Mouse (Mus musculus): Measurements from ENCODE around the gene Gm4756. TPM values are rescaled to one million over a fixed set of nuclear protein-coding genes. Genes with fewer than 3 reads are reported as not detected.
A peak's percentile ranks its signal among the peaks of the same experiment; 100 is the strongest.

Gm4756 gene
- polyA plus RNA-seq, 1 experiment from 2014 or later: not detected

DNA sequence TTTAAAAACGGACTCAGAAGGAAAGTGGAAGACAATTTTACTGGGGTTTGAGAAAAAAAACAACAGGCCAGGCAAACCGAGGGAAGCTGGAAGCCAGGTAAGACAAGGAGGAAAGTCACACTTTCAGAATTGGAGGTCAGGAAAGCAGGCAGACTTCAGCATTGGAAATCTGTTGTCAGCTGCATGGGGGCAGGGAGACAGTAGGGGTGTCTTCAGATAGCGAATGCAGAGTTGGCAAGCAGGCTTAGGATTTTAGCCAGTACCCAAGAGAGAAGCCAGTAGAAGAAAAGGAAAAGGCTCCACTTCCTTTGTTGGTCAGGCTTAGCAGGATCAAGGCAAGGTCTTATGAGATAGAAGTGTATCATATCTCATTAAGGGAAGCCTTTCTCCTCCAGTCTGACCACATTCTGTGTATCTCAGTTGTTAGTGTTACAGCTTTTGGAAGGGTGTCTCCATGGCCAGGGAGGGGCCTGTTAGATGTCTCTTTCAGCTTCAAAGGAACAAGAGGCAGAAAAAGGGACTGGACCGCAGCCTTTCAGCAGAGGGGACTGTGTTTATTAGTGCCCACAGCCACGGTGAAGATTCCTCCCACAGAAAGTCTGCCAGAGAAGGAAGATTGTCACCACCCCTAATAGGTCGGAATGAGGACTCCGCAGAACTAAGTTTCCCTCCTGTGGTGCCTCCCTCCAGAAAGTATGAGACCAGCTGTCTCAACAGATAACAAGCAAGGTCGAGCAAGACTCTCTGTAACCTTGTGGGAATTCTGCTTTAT, 33.2 kb upstream of the Gm4756 start:
- Histone ChIP-seq H3K4me2 (0 out of 2 replicates have a peak overlapping the region, but pooled peaks have one; percentile 0), H3K27ac (ENCODE audit: low read depth, low read length) (peak overlapping the region; percentile 64), H3K27me3 (ENCODE audit: control insufficient read depth, insufficient read depth, low read length) (no peaks in the 10 kb centered on the region), H3K4me3 (ENCODE audit: low read depth, low read length) (no peak overlapping the region), H3K4me1 (ENCODE audit: control insufficient read depth, insufficient read depth, low read length) (peaks cover 10% of the 10 kb centered on the region), H3K9me3 (replicated peaks; ENCODE audit: control insufficient read depth, low read length) (no peaks in the 10 kb centered on the region), H3K9ac (ENCODE audit: low read depth, low read length) (0 out of 2 replicates have a peak overlapping the region, but pooled peaks have one; percentile 2), H3K36me3 (ENCODE audit: control insufficient read depth, insufficient read depth, low read length) (no peaks in the 10 kb centered on the region)
- 26% methylated on average over 8 of the region's 8 CpGs for WGBS (ENCODE audit: insufficient replicate concordance)
- 0 out of 2 replicates have a peak, but pooled peaks have one; percentile 55 for ATAC-seq (replicated peaks; ENCODE audit: insufficient number of reproducible peaks, low FRiP score, low TSS enrichment)

DNA sequence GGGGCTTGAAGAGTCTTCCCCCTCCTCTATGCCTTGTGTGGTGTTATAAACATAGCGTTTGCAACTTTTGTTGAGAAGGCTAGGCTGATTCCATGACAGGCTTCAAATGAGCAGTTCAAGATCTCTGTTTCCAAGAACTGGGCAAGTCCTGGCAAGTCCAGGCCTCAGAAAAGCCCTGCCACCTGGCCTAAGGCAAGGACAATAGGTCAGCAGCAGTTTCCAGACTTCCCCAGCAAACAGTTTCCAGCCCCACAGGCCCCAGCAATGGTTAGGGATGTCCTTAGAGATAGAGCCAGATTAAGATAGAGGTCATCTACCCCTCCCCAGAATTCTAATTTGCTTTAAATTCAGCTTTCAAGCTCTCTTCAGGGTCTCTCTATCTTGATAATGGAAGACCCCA, 32.5 kb upstream of the Gm4756 start:
- Histone ChIP-seq H3K27ac (ENCODE audit: low read depth, low read length) (no peak overlapping the region), H3K4me2 (no peak overlapping the region), H3K9ac (ENCODE audit: low read depth, low read length) (no peak overlapping the region), H3K4me3 (ENCODE audit: low read depth, low read length) (no peak overlapping the region), H3K9me3 (replicated peaks; ENCODE audit: control insufficient read depth, low read length) (no peaks in the 10 kb centered on the region), H3K36me3 (ENCODE audit: control insufficient read depth, insufficient read depth, low read length) (no peaks in the 10 kb centered on the region), H3K27me3 (ENCODE audit: control insufficient read depth, insufficient read depth, low read length) (no peaks in the 10 kb centered on the region), H3K4me1 (ENCODE audit: control insufficient read depth, insufficient read depth, low read length) (peaks cover 10% of the 10 kb centered on the region)
- WGBS (ENCODE audit: insufficient replicate concordance): 88% methylated on average over 1 of the region's 1 CpGs
- ATAC-seq (replicated peaks; ENCODE audit: insufficient number of reproducible peaks, low FRiP score, low TSS enrichment): no peak

DNA sequence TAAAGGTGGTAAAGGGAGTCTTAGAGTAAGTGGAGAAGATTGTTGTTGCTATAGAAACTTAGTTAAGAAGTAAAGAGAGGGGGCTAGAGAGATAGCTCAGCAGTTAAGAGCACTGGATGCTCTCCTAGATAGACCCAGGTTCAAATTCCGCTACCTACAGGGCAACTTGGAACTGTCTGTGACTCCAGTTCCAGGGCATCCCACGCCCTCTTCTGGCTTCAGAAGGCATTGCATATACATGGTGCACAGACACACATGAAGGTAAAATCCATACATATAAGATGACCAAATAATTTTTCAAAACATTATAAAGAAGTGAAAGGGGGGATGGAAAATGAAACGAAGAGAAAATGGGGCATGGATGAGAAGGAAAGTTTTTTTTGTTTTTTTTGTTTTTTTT, 30.2 kb upstream of the Gm4756 start:
- H3K27me3 ChIP-seq (ENCODE audit: control insufficient read depth, insufficient read depth, low read length): no peaks in the 10 kb centered on the region
- H3K4me3 ChIP-seq (ENCODE audit: low read depth, low read length): no peak overlapping the region
- H3K27ac ChIP-seq (ENCODE audit: low read depth, low read length): no peak overlapping the region
- ATAC-seq (replicated peaks; ENCODE audit: insufficient number of reproducible peaks, low FRiP score, low TSS enrichment): no peak
- H3K36me3 ChIP-seq (ENCODE audit: control insufficient read depth, insufficient read depth, low read length): no peaks in the 10 kb centered on the region
- H3K4me1 ChIP-seq (ENCODE audit: control insufficient read depth, insufficient read depth, low read length): peaks cover 12% of the 10 kb centered on the region
- H3K9me3 ChIP-seq (replicated peaks; ENCODE audit: control insufficient read depth, low read length): peaks cover 4% of the 10 kb centered on the region; the same call in 1 of the 2 replicates
- no peak overlapping the region for H3K4me2 ChIP-seq
- H3K9ac ChIP-seq (ENCODE audit: low read depth, low read length): no peak overlapping the region
- WGBS (ENCODE audit: insufficient replicate concordance): 67% methylated on average over 3 of the region's 3 CpGs

DNA sequence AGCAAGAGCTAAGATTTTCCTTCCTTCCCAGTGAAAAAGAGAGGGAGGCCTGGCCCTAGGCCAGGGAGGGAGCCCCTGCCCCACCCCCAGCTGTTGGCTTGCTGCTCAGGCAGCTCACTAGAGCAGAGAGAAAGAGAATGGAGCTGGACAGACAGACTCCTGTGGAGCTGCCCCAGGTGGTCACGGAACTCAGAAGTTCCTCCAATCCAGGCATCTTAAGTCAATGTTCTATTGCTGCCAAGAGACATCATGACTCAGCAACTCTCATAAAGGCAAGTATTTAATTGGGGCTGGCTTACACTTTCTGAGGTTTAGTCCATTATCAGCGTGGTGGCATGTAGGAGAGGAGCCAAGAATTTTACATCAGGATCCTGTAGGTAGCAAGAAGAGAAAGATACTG, 25.4 kb upstream of the Gm4756 start:
- Histone ChIP-seq H3K9me3 (replicated peaks; ENCODE audit: control insufficient read depth, low read length) (peaks cover 4% of the 10 kb centered on the region; the same call in 1 of the 2 replicates), H3K4me2 (no peak overlapping the region), H3K27ac (ENCODE audit: low read depth, low read length) (no peak overlapping the region), H3K4me1 (ENCODE audit: control insufficient read depth, insufficient read depth, low read length) (0 out of 2 replicates have a peak, but pooled peaks cover 4% of the 10 kb centered on the region), H3K36me3 (ENCODE audit: control insufficient read depth, insufficient read depth, low read length) (no peaks in the 10 kb centered on the region), H3K9ac (ENCODE audit: low read depth, low read length) (no peak overlapping the region), H3K27me3 (ENCODE audit: control insufficient read depth, insufficient read depth, low read length) (no peaks in the 10 kb centered on the region), H3K4me3 (ENCODE audit: low read depth, low read length) (no peak overlapping the region)
- WGBS (ENCODE audit: insufficient replicate concordance): 77% methylated on average over 2 of the region's 2 CpGs
- no peak for ATAC-seq (replicated peaks; ENCODE audit: insufficient number of reproducible peaks, low FRiP score, low TSS enrichment)

DNA sequence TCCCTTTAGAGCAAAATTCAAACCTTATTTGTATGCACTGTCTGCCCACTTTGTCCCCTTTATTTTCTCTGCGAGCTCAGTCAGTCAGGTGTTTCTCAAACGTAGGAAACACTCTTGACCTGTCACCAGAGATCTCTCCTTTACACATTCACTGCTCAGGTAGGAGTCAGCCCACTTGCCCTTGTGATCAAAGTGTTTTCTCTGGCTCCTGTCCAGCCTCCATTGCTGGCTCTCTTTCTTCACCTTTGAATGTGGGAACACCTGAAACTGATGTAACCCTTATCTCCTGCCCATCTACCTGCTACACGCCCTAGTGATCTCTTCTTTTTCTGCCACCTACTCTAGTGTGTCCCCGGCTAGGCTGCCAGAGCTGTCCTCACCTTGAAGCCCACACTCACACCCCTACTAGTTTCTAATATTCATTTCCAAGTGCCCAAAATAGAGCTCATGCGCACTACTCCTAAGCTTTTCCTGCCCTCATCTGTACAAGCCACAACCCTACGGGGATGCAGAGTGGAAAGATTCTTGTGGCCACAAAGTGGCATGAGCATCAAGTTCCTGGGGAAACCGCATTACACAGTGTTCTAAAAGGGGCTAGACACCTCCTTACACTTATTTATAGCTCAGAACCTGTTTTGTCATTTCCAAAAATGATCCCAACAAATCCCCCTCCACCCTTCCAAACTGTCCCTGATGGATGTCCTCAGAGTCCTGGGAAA, 24.8 kb upstream of the Gm4756 start:
- Histone ChIP-seq H3K27me3 (ENCODE audit: control insufficient read depth, insufficient read depth, low read length) (no peaks in the 10 kb centered on the region), H3K36me3 (ENCODE audit: control insufficient read depth, insufficient read depth, low read length) (no peaks in the 10 kb centered on the region), H3K4me1 (ENCODE audit: control insufficient read depth, insufficient read depth, low read length) (0 out of 2 replicates have a peak, but pooled peaks cover 4% of the 10 kb centered on the region), H3K4me3 (ENCODE audit: low read depth, low read length) (no peak overlapping the region), H3K9ac (ENCODE audit: low read depth, low read length) (no peak overlapping the region), H3K4me2 (no peak overlapping the region), H3K27ac (ENCODE audit: low read depth, low read length) (no peak overlapping the region), H3K9me3 (replicated peaks; ENCODE audit: control insufficient read depth, low read length) (peaks cover 4% of the 10 kb centered on the region; the same call in 1 of the 2 replicates)
- 56% methylated on average over 7 of the region's 7 CpGs for WGBS (ENCODE audit: insufficient replicate concordance)
- no peak for ATAC-seq (replicated peaks; ENCODE audit: insufficient number of reproducible peaks, low FRiP score, low TSS enrichment)

DNA sequence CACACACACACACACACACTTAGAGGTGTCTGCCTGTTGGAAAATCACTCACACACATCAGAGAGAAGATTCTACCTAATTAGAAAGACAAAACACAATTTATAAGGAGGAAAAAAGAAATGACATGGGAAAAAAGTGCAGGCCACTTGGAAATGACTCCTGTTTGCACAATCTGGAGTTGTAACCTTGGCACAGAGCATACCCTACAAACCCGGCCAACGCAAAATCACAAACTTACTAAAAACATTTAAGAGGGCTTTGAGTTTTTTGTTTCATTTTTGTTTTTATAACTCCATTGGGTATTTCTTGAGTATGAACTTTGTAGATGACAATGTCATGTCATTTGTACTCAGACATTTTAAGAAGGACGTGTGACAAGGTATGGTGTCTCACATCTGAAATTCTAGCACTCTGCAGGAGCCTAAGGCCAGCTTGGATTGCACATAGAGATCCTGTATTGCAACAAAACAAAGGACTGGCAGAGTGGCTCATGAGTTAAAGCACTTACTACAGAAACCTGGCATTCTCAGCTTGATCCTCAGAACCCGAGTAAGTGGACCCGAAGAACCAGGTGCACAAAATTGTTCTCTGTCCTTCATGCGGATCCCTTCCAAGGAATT, 22.2 kb upstream of the Gm4756 start:
- WGBS (ENCODE audit: insufficient replicate concordance): 87% methylated on average over 6 of the region's 6 CpGs
- H3K4me2 ChIP-seq: no peak overlapping the region
- no peak overlapping the region for H3K9ac ChIP-seq (ENCODE audit: low read depth, low read length)
- 0 out of 2 replicates have a peak, but pooled peaks cover 4% of the 10 kb centered on the region for H3K4me1 ChIP-seq (ENCODE audit: control insufficient read depth, insufficient read depth, low read length)
- no peak overlapping the region for H3K27ac ChIP-seq (ENCODE audit: low read depth, low read length)
- H3K4me3 ChIP-seq (ENCODE audit: low read depth, low read length): no peak overlapping the region
- H3K27me3 ChIP-seq (ENCODE audit: control insufficient read depth, insufficient read depth, low read length): no peaks in the 10 kb centered on the region
- H3K36me3 ChIP-seq (ENCODE audit: control insufficient read depth, insufficient read depth, low read length): no peaks in the 10 kb centered on the region
- ATAC-seq (replicated peaks; ENCODE audit: insufficient number of reproducible peaks, low FRiP score, low TSS enrichment): no peak
- peaks cover 4% of the 10 kb centered on the region; the same call in 1 of the 2 replicates for H3K9me3 ChIP-seq (replicated peaks; ENCODE audit: control insufficient read depth, low read length)

DNA sequence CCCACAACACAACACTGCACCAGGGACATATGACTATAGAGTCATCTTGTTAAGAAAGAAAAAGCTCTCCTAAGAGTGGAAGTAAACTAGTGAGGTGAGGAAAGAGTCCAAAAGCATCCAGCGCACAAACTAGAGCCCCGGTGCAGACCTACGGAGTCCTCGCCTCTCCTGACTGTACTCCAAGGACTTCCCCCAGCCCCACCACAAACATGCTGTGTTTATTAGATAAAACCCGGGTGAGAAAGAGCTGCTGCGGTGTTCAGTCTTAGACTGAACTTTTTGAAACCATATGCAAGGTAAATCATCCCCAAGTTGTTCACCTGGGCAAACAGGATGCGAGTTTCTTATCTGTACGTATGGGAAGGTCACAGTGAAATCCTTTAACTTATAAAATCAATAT, 21.5 kb upstream of the Gm4756 start:
- H3K27me3 ChIP-seq (ENCODE audit: control insufficient read depth, insufficient read depth, low read length): no peaks in the 10 kb centered on the region
- H3K4me1 ChIP-seq (ENCODE audit: control insufficient read depth, insufficient read depth, low read length): 0 out of 2 replicates have a peak, but pooled peaks cover 4% of the 10 kb centered on the region
- H3K36me3 ChIP-seq (ENCODE audit: control insufficient read depth, insufficient read depth, low read length): no peaks in the 10 kb centered on the region
- H3K9ac ChIP-seq (ENCODE audit: low read depth, low read length): no peak overlapping the region
- H3K4me3 ChIP-seq (ENCODE audit: low read depth, low read length): no peak overlapping the region
- no peak overlapping the region for H3K27ac ChIP-seq (ENCODE audit: low read depth, low read length)
- WGBS (ENCODE audit: insufficient replicate concordance): 80% methylated on average over 8 of the region's 8 CpGs
- H3K4me2 ChIP-seq: no peak overlapping the region
- H3K9me3 ChIP-seq (replicated peaks; ENCODE audit: control insufficient read depth, low read length): peaks cover 4% of the 10 kb centered on the region; the same call in 1 of the 2 replicates
- ATAC-seq (replicated peaks; ENCODE audit: insufficient number of reproducible peaks, low FRiP score, low TSS enrichment): no peak

DNA sequence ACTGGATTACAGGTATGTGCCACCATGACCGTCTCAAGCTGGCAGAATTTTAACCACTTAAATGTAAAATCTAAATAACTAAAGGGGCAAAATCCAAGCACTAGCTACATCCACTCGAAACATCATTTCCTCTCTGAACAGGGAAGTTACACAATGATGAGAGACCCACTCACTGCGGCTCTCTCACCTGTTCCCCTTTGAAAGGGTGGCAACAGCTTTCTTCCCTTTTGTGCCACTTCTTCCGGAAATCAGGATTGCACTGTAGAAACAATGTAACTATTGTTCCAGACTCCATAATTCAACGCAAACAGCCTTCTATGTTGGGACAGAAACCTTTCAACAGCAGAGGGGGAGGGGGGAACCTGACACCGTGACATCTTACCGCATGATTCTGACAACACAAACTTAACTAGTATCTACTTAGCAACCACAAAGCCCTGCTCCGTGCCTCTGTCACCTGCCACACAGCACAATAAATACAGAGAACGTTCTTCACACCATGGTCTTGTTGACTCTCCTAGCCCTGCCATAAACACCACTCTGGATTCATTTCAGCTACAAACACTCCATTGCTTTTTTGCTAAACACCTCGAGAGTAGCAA, 18.5 kb upstream of the Gm4756 start:
- H3K36me3 ChIP-seq (ENCODE audit: control insufficient read depth, insufficient read depth, low read length): no peaks in the 10 kb centered on the region
- 66% methylated on average over 10 of the region's 10 CpGs for WGBS (ENCODE audit: insufficient replicate concordance)
- H3K9ac ChIP-seq (ENCODE audit: low read depth, low read length): no peak overlapping the region
- no peaks in the 10 kb centered on the region for H3K27me3 ChIP-seq (ENCODE audit: control insufficient read depth, insufficient read depth, low read length)
- H3K27ac ChIP-seq (ENCODE audit: low read depth, low read length): no peak overlapping the region
- ATAC-seq (replicated peaks; ENCODE audit: insufficient number of reproducible peaks, low FRiP score, low TSS enrichment): no peak
- peaks cover 6% of the 10 kb centered on the region; the same call in 1 of the 2 replicates for H3K4me1 ChIP-seq (ENCODE audit: control insufficient read depth, insufficient read depth, low read length)
- H3K9me3 ChIP-seq (replicated peaks; ENCODE audit: control insufficient read depth, low read length): no peaks in the 10 kb centered on the region
- H3K4me2 ChIP-seq: no peak overlapping the region
- H3K4me3 ChIP-seq (ENCODE audit: low read depth, low read length): no peak overlapping the region
